Mouse (Mus musculus): ENCODE measurements around the gene Rad23b. TPM values are rescaled to one million over a fixed set of nuclear protein-coding genes. Genes with fewer than 3 reads are reported as not detected.

The Rad23b gene
- 54.9 and 70.1 TPM in 2 replicates for polyA plus RNA-seq (2015; fragmentation: Nextera tagmentation; extraction: Ambion mirVana)

GRCm38 (mm10) chr4:55349452-55350218 is at the start of gene Rad23b:
Gene Rad23b (plus strand): TSS chr4:55350043.

Other genes starting within 250 kb of the Rad23b start
- 9.0 and 9.4 TPM in 2 replicates for gene Klf4, start 182.4 kb downstream of the Rad23b start, polyA plus RNA-seq (2015; fragmentation: Nextera tagmentation; extraction: Ambion mirVana)

Data from adrenal gland, postnatal 0 days (tissue).